Mouse (Mus musculus) ES-Bruce4 (cell line): ENCODE data around the gene BC051019. TPM values are rescaled to one million over a fixed set of nuclear protein-coding genes. Genes with fewer than 3 reads are reported as not detected.
A peak's percentile ranks its signal among the peaks of the same experiment; 100 is the strongest.

ENCODE experiments used
- H3K27ac ChIP-seq: 2 replicates; pipeline ENCODE4 v1.5.1; 2012; ENCODE audit warnings: low read length, inconsistent platforms; ENCODE audit not compliant: insufficient read depth
- H3K27me3 ChIP-seq: 2 replicates; pipeline ENCODE4 v1.6.1; 2012; ENCODE audit warnings: mild to moderate bottlenecking, low read length, inconsistent platforms; ENCODE audit not compliant: control insufficient read depth, poor library complexity, insufficient read depth, severe bottlenecking
- H3K36me3 ChIP-seq: 2 replicates; pipeline ENCODE4 v1.6.1; 2012; ENCODE audit warnings: inconsistent platforms, mild to moderate bottlenecking, low read length, moderate library complexity; ENCODE audit not compliant: control insufficient read depth, poor library complexity, insufficient read depth, severe bottlenecking
- H3K4me1 ChIP-seq: one replicate; pipeline ENCODE4 v1.8.1; 2011; ENCODE audit warnings: low read length; ENCODE audit not compliant: control insufficient read depth, insufficient read depth
- H3K4me3 ChIP-seq: 2 replicates; pipeline ENCODE4 v1.5.1; 2011; ENCODE audit warnings: low read depth, mild to moderate bottlenecking, low read length
- H3K9ac ChIP-seq: 2 replicates; pipeline ENCODE4 v1.6.1; 2012; ENCODE audit warnings: low read depth, mild to moderate bottlenecking, inconsistent platforms; ENCODE audit not compliant: poor library complexity, severe bottlenecking
- H3K9me3 ChIP-seq: replicated peaks from 2 replicates; pipeline ENCODE4 v1.6.1; 2012; ENCODE audit warnings: mild to moderate bottlenecking, low read length, inconsistent platforms; ENCODE audit not compliant: control insufficient read depth, poor library complexity, insufficient read depth, severe bottlenecking
- CTCF ChIP-seq: IDR thresholded peaks from one replicate; pipeline ENCODE4 v1.8.1; 2011; ENCODE audit warnings: low read depth, low read length
- EP300 ChIP-seq: IDR thresholded peaks from 2 replicates; pipeline ENCODE4 v1.6.1; 2011; ENCODE audit warnings: low read depth, low read length; ENCODE audit not compliant: insufficient read depth
- POLR2A ChIP-seq: IDR thresholded peaks from one replicate; pipeline ENCODE4 v1.8.1; 2011; ENCODE audit warnings: low read length; ENCODE audit not compliant: insufficient read depth
- polyA plus RNA-seq: library from polyadenylated mRNA; stranded (reverse); fragments of >200 nt; gene quantifications from 2 replicates; pipeline ENCODE4 v1.2.4, GENCODE M21; 2011; ENCODE audit warnings: low read depth; ENCODE audit not compliant: missing spikeins, insufficient read depth, insufficient read length

BC051019 gene
- polyA plus RNA-seq, 1 experiment = not detected

GRCm38 (mm10) chr7:109704016-109704377 is 19.7 kb downstream of the BC051019 start:
- peak overlapping the region; percentile 71 for H3K4me3 ChIP-seq
- H3K36me3 ChIP-seq = peaks cover 15% of the 10 kb centered on the region
- no peaks in the 10 kb centered on the region for H3K27me3 ChIP-seq
- no peaks in the 10 kb centered on the region for H3K4me1 ChIP-seq
- H3K9ac ChIP-seq = peak overlapping the region; percentile 82
- H3K9me3 ChIP-seq = no peaks in the 10 kb centered on the region
- TF ChIP-seq CTCF (no peak), POLR2A (no peak), EP300 (no peak)
- H3K27ac ChIP-seq = no peak overlapping the region; the same call in 1 of the 2 replicates

GRCm38 (mm10) chr7:109703190-109704015 is 20.2 kb downstream of the BC051019 start, which contains the start of the genes St5 and Akip1:
Gene St5 (minus strand): TSS chr7:109703605.
Gene Akip1 (plus strand): TSS chr7:109703690.
- Histone ChIP-seq H3K4me3 (peak within 1 kb of the TSS; percentile 72), H3K36me3 (peaks cover 9% of the 10 kb centered on the region), H3K27ac (no peak within 1 kb of the TSS; the same call in 1 of the 2 replicates), H3K27me3 (no peaks in the 10 kb centered on the region), H3K9me3 (no peaks in the 10 kb centered on the region), H3K9ac (peak within 1 kb of the TSS; percentile 82), H3K4me1 (no peaks in the 10 kb centered on the region)
- TF ChIP-seq CTCF = no peak
- peak; percentile 45 for TF ChIP-seq POLR2A

- no peaks in the 10 kb centered on the region for H3K4me1 ChIP-seq
- H3K9me3 ChIP-seq = no peaks in the 10 kb centered on the region
- no peak for TF ChIP-seq EP300
- no peak for TF ChIP-seq POLR2A
- no peak for TF ChIP-seq CTCF
- H3K4me3 ChIP-seq = no peak overlapping the region
- no peaks in the 10 kb centered on the region for H3K27me3 ChIP-seq
- H3K9ac ChIP-seq = no peak overlapping the region
- no peak overlapping the region for H3K27ac ChIP-seq
- H3K36me3 ChIP-seq = peaks cover 4% of the 10 kb centered on the region; the same call in 1 of the 2 replicates
Observed at GRCm38 (mm10) chr7:109702721-109703120, 20.9 kb downstream of the BC051019 start.

GRCm38 (mm10) chr7:109700213-109700612 is 23.4 kb downstream of the BC051019 start:
- Histone ChIP-seq H3K9ac (no peak overlapping the region), H3K4me1 (no peaks in the 10 kb centered on the region), H3K27me3 (no peaks in the 10 kb centered on the region), H3K4me3 (no peak overlapping the region), H3K27ac (no peak overlapping the region), H3K9me3 (no peaks in the 10 kb centered on the region), H3K36me3 (no peaks in the 10 kb centered on the region)
- TF ChIP-seq EP300 (no peak), CTCF (peak; percentile 34), POLR2A (no peak)

- no peaks in the 10 kb centered on the region for H3K36me3 ChIP-seq
Observed at GRCm38 (mm10) chr7:109695339-109695726, 28.3 kb downstream of the BC051019 start.

More at GRCm38 (mm10) chr7:109695339-109695726, 28.3 kb downstream of the BC051019 start:
- no peak overlapping the region for H3K9ac ChIP-seq
- no peaks in the 10 kb centered on the region for H3K9me3 ChIP-seq
- H3K27me3 ChIP-seq = no peaks in the 10 kb centered on the region
- TF ChIP-seq EP300 = no peak
- TF ChIP-seq CTCF = no peak
- no peak for TF ChIP-seq POLR2A
- 0 out of 2 replicates have a peak overlapping the region, but pooled peaks have one; percentile 46 for H3K27ac ChIP-seq
- H3K4me1 ChIP-seq = no peaks in the 10 kb centered on the region
- no peak overlapping the region for H3K4me3 ChIP-seq
